Mouse (Mus musculus): Measurements from ENCODE around the gene Gm45618. TPM values are rescaled to one million over a fixed set of nuclear protein-coding genes. Genes with fewer than 3 reads are reported as not detected.
"Not testable (repeated sequence)": the region's sequence is repeated elsewhere in the genome, so short reads cannot be mapped to it uniquely, and the experiment has no call there.

Gm45618 gene
- not detected in 2 replicates for polyA plus RNA-seq (2012; rRNA removed)
- polyA plus RNA-seq (2014; fragmentation: Nextera tagmentation; extraction: Ambion mirVana) = not detected in 2 replicates

- WGBS (ENCODE audit: insufficient replicate concordance) = 59% methylated on average over 1 of the region's 1 CpGs
- H3K36me3 ChIP-seq (replicated peaks; ENCODE audit: control insufficient read depth, insufficient read depth, low read depth); H3K4me3 ChIP-seq (ENCODE audit: insufficient read depth in 1 of 2, low read depth in 2 of 2, low read length in 2 of 2); H3K27ac ChIP-seq; H3K4me2 ChIP-seq (ENCODE audit: low read depth); H3K4me1 ChIP-seq (replicated peaks; ENCODE audit: control insufficient read depth in 2 of 2, insufficient read depth in 2 of 2, low read length in 1 of 2); DNase-seq (ENCODE audit: low read depth in 3 of 3, low spot score in 3 of 3); ATAC-seq (ENCODE audit: insufficient read depth); H3K9me3 ChIP-seq (ENCODE audit: control insufficient read depth, low read length); H3K9ac ChIP-seq (replicated peaks); H3K27me3 ChIP-seq (ENCODE audit: control insufficient read depth, insufficient read depth, low read length): not testable (repeated sequence)
Observed at GRCm38 (mm10) chr7:142120629-142121028, at the start of gene Gm45618. Gene Gm45618, minus strand, starts transcription at chr7:142120729.

GRCm38 (mm10) chr7:142169836-142170235 is 49.3 kb upstream of the Gm45618 start:
- Histone ChIP-seq H3K9ac (replicated peaks) (no peak overlapping the region), H3K4me2 (ENCODE audit: low read depth) (no peak overlapping the region), H3K9me3 (ENCODE audit: control insufficient read depth, low read length) (no peaks in the 10 kb centered on the region), H3K4me1 (replicated peaks; ENCODE audit: control insufficient read depth in 2 of 2, insufficient read depth in 2 of 2, low read length in 1 of 2) (no peaks in the 10 kb centered on the region), H3K4me3 (ENCODE audit: insufficient read depth in 1 of 2, low read depth in 2 of 2, low read length in 2 of 2) (no peak overlapping the region), H3K27me3 (ENCODE audit: control insufficient read depth, insufficient read depth, low read length) (no peaks in the 10 kb centered on the region), H3K36me3 (replicated peaks; ENCODE audit: control insufficient read depth, insufficient read depth, low read depth) (no peaks in the 10 kb centered on the region), H3K27ac (no peak overlapping the region)
- ATAC-seq (ENCODE audit: insufficient read depth) (no peak), DNase-seq (ENCODE audit: low read depth in 3 of 3, low spot score in 3 of 3) (peak in 2 of 3 experiments; percentile 2 to 9)
- TF ChIP-seq EP300 (IDR thresholded peaks at IDR 0.05; ENCODE audit: low read depth) (no peak), CTCF (IDR thresholded peaks at IDR 0.05; ENCODE audit: low read depth) (peak; percentile 64)
- 37% methylated on average over 3 of the region's 3 CpGs for WGBS (ENCODE audit: insufficient replicate concordance)

GRCm38 (mm10) chr7:142165639-142166038 is 45.1 kb upstream of the Gm45618 start, which contains the start of gene Gm4553:
Gene Gm4553, minus strand, starts transcription at chr7:142165739.
- not testable (repeated sequence) for H3K9me3 ChIP-seq (ENCODE audit: control insufficient read depth, low read length); H3K4me3 ChIP-seq (ENCODE audit: insufficient read depth in 1 of 2, low read depth in 2 of 2, low read length in 2 of 2); H3K27me3 ChIP-seq (ENCODE audit: control insufficient read depth, insufficient read depth, low read length); DNase-seq (ENCODE audit: low read depth in 3 of 3, low spot score in 3 of 3); H3K36me3 ChIP-seq (replicated peaks; ENCODE audit: control insufficient read depth, insufficient read depth, low read depth); H3K4me1 ChIP-seq (replicated peaks; ENCODE audit: control insufficient read depth in 2 of 2, insufficient read depth in 2 of 2, low read length in 1 of 2); H3K9ac ChIP-seq (replicated peaks); H3K4me2 ChIP-seq (ENCODE audit: low read depth); ATAC-seq (ENCODE audit: insufficient read depth); H3K27ac ChIP-seq

- no peak for DNase-seq (ENCODE audit: low read depth in 3 of 3, low spot score in 3 of 3)
- Histone ChIP-seq H3K4me2 (ENCODE audit: low read depth) (no peak overlapping the region), H3K4me3 (ENCODE audit: insufficient read depth in 1 of 2, low read depth in 2 of 2, low read length in 2 of 2) (no peak overlapping the region), H3K9me3 (ENCODE audit: control insufficient read depth, low read length) (no peaks in the 10 kb centered on the region), H3K27me3 (ENCODE audit: control insufficient read depth, insufficient read depth, low read length) (no peaks in the 10 kb centered on the region), H3K36me3 (replicated peaks; ENCODE audit: control insufficient read depth, insufficient read depth, low read depth) (no peaks in the 10 kb centered on the region), H3K27ac (no peak overlapping the region), H3K9ac (replicated peaks) (no peak overlapping the region), H3K4me1 (replicated peaks; ENCODE audit: control insufficient read depth in 2 of 2, insufficient read depth in 2 of 2, low read length in 1 of 2) (no peaks in the 10 kb centered on the region)
- no peak for TF ChIP-seq CTCF (IDR thresholded peaks at IDR 0.05; ENCODE audit: low read depth)
- TF ChIP-seq EP300 (IDR thresholded peaks at IDR 0.05; ENCODE audit: low read depth) = no peak
- no peak for ATAC-seq (ENCODE audit: insufficient read depth)
- 77% methylated on average over 3 of the region's 3 CpGs for WGBS (ENCODE audit: insufficient replicate concordance)
Observed at GRCm38 (mm10) chr7:142159366-142159765, 38.8 kb upstream of the Gm45618 start.

GRCm38 (mm10) chr7:142157013-142157412 is 36.5 kb upstream of the Gm45618 start, which contains the start of gene Gm29735:
Gene Gm29735, minus strand, starts transcription at chr7:142157113.
- not testable (repeated sequence) for H3K9me3 ChIP-seq (ENCODE audit: control insufficient read depth, low read length); H3K27me3 ChIP-seq (ENCODE audit: control insufficient read depth, insufficient read depth, low read length); H3K4me1 ChIP-seq (replicated peaks; ENCODE audit: control insufficient read depth in 2 of 2, insufficient read depth in 2 of 2, low read length in 1 of 2); H3K4me3 ChIP-seq (ENCODE audit: insufficient read depth in 1 of 2, low read depth in 2 of 2, low read length in 2 of 2); DNase-seq (ENCODE audit: low read depth in 3 of 3, low spot score in 3 of 3); H3K36me3 ChIP-seq (replicated peaks; ENCODE audit: control insufficient read depth, insufficient read depth, low read depth); H3K9ac ChIP-seq (replicated peaks); H3K27ac ChIP-seq; ATAC-seq (ENCODE audit: insufficient read depth); H3K4me2 ChIP-seq (ENCODE audit: low read depth)
- WGBS (ENCODE audit: insufficient replicate concordance) = 30% methylated on average over 2 of the region's 2 CpGs

GRCm38 (mm10) chr7:142155308-142155707 is 34.8 kb upstream of the Gm45618 start:
- Histone ChIP-seq H3K4me3 (ENCODE audit: insufficient read depth in 1 of 2, low read depth in 2 of 2, low read length in 2 of 2) (no peak overlapping the region), H3K9me3 (ENCODE audit: control insufficient read depth, low read length) (no peaks in the 10 kb centered on the region), H3K4me2 (ENCODE audit: low read depth) (no peak overlapping the region), H3K27ac (no peak overlapping the region), H3K9ac (replicated peaks) (no peak overlapping the region), H3K27me3 (ENCODE audit: control insufficient read depth, insufficient read depth, low read length) (no peaks in the 10 kb centered on the region), H3K36me3 (replicated peaks; ENCODE audit: control insufficient read depth, insufficient read depth, low read depth) (no peaks in the 10 kb centered on the region), H3K4me1 (replicated peaks; ENCODE audit: control insufficient read depth in 2 of 2, insufficient read depth in 2 of 2, low read length in 1 of 2) (no peaks in the 10 kb centered on the region)
- WGBS (ENCODE audit: insufficient replicate concordance) = 26% methylated on average over 1 of the region's 1 CpGs
- ATAC-seq (ENCODE audit: insufficient read depth) = no peak
- no peak for TF ChIP-seq CTCF (IDR thresholded peaks at IDR 0.05; ENCODE audit: low read depth)
- TF ChIP-seq EP300 (IDR thresholded peaks at IDR 0.05; ENCODE audit: low read depth) = no peak
- no peak for DNase-seq (ENCODE audit: low read depth in 3 of 3, low spot score in 3 of 3)

Data from liver, embryonic 14.5 days (tissue).